Mouse (Mus musculus): Measurements from ENCODE around the gene Galnt18.

Galnt18 gene

DNA sequence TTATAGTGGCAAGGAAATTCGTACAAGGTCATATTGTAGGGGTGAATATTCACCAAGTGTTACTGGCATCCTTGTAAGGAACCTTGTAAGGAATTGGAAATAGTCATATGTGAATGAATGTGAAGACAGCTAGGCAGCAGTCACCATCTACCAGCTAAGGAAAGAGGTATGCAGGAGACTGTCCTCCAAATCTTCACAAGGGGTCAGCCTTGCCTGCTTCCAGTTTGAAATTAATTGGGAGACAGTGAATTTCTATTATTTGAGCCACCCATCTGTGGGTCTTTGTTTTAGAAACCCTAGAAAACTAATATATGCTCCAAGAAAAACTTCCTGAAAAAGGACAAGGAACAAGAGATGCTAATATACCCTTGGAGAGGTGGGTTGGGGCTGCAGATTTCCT, 313.1 kb downstream of the Galnt18 start:
- no peak for DNase-seq (ENCODE audit: low spot score)

DNA sequence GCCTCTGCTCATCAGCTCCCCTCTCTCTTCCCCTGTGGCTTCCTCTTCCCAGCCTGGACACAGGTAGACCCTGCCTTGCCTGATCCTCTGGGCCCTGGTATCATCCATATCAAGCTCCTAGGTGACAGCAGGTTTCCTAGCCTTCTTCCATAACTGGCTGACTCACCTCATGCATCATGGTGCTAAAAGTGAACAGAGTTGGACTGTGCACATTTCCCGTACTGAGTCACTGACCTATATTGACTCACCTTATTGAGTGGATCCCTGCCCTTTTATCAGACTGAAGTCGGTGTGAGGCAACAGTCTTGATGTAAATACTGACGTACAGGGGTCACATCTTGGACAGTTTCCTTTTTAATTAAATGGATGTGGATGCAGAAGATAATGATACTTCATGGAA, 313.7 kb downstream of the Galnt18 start:
- DNase-seq (ENCODE audit: low spot score): no peak

DNA sequence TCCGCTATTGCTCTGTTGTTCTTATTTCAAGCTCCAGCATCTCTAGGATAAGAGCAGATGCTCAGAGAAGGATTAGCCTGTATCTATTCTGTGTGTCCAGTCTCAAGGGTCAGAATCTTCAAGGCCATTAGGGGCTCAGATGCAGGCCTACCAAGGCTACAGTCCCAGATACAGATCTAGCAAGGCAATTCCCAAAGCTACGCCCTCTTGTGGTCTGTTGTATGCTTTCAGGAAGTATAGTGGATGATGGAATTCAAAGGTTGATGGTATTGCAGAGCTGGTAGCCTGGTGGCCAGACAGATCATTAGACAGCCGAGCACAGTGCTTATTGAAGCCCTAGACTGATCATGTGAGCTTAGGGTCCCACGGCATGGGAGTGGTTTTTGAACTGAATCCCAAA, 320.1 kb downstream of the Galnt18 start:
- no peak for DNase-seq (ENCODE audit: low spot score)

DNA sequence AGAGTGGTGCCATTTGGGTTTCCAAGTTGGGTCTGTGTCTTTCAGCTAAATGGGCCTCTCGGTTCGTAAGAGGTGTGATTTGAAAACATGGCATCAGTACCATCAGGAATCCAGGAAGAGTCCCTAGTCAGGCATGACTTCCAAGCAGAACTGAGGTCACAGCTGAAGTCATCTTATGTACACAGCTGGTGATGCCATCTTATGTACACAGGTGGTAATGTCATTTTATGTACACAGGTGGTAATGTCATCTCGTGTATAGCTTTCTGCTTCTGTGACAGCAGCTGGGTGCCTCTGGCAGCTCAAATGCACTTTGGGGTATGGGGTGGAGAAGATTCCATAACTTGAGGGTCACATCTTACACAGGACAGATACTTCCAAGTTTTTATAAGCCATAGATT, 323.8 kb downstream of the Galnt18 start:
- no peak for DNase-seq (ENCODE audit: low spot score)

- DNase-seq (ENCODE audit: low spot score): no peak
Measured at GRCm38 (mm10) chr7:111455541-111455940, 324.2 kb downstream of the Galnt18 start.

- no peak for DNase-seq (ENCODE audit: low spot score)
Measured at GRCm38 (mm10) chr7:111452000-111452399, 327.8 kb downstream of the Galnt18 start.

DNA sequence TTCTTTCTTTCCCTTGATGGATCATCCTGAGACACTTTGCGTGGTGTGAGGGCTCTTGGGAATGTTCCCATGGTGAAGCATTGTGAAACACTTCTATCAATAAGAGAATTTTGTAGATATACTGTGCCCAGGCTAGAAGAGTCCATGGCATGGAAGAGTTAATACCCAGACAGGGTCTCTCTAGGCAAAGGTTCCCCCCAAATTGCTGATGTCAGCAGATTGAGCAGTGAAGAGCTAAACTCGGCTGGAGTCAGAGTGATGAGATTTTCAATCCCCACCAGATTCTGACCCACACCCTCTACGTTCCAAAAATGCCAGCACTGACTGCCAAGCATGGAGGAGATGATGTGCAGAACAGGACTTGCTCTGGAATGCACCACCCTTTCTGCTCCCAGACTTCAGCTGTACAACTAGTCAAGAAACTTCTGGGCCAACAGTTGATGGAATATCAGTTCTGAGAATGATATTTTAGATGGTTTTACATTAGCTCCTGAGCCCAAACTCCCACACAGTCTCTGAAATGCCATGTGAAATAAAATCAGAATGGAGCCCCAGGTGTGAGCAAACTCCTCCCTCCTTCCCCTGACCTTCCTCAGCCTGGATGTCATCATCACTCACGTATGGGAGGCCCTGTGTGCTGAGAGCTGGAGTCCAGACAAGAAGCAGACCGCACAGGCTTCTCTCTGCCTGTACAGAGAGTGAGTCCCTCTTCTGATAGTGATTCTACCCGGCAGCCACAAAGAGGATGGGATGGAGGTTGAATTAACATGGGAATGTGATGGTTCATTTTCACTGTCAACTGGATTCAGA, 329.3 kb downstream of the Galnt18 start:
- DNase-seq (ENCODE audit: low spot score): no peak

GRCm38 (mm10) chr7:111433173-111433572, 346.6 kb downstream of the Galnt18 start:
- no peak for DNase-seq (ENCODE audit: low spot score)

DNA sequence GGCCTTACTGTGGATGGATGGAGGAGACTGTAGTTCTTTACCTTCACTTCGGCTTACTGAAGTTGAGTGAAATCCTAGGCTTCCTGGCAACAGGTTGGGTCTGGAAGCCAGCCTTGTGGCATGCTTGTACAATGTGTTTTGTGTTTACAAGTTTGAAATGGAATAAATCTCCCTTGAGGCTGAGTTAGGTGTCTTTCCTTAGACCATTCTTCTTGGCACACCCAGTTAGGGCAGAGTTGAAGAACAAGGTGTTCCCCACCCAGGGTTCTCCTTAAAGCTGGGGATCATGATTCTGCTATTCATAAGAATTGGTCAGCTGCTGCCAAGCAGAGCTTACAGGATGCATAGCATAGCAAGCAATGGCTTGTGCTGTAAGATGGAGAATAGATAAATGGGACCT, 352.4 kb downstream of the Galnt18 start:
- DNase-seq (ENCODE audit: low spot score): no peak

Data from layer of hippocampus, adult 11-12 months (tissue).